Mouse (Mus musculus) brain, embryonic 14.5 days (tissue): Measurements from ENCODE around the gene Tldc2.

Source experiments
- CTCF ChIP-seq: fragments of 200-500 bp; IDR thresholded peaks from 2 replicates; pipeline ENCODE4 v1.5.1; 2012; ENCODE audit warnings: inconsistent platforms, mild to moderate bottlenecking, moderate library complexity, borderline replicate concordance; ENCODE audit not compliant: insufficient read depth, insufficient read length; ENCODE audit errors: extremely low read depth
- POLR2A ChIP-seq: fragments of 200-500 bp; IDR thresholded peaks from 2 replicates; pipeline ENCODE4 v1.6.1; 2012; ENCODE audit warnings: mild to moderate bottlenecking, inconsistent platforms, borderline replicate concordance; ENCODE audit not compliant: poor library complexity, insufficient read depth, insufficient read length, severe bottlenecking; ENCODE audit errors: extremely low read depth

GRCm38 (mm10) chr2:157053787-157054186, 33.1 kb upstream of the Tldc2 start:
- no peak; the same call in 1 of the 2 replicates for TF ChIP-seq CTCF
- no peak for TF ChIP-seq POLR2A
